Mouse (Mus musculus): Measurements from ENCODE around the gene Etv2. TPM values are rescaled to one million over a fixed set of nuclear protein-coding genes. Genes with fewer than 3 reads are reported as not detected.

Etv2 gene
- polyA plus RNA-seq, 1 experiment, result not detected

- H3K27ac ChIP-seq (ENCODE audit: insufficient read depth, low read depth, low read length), result no peak overlapping the region
- WGBS, result 59% methylated on average over 4 of the region's 4 CpGs
- H3K4me1 ChIP-seq (ENCODE audit: control insufficient read depth, insufficient read depth, low read length), result peaks cover 4% of the 10 kb centered on the region
- H3K4me3 ChIP-seq (ENCODE audit: insufficient read depth, low read depth, low read length), result no peak overlapping the region
- TF ChIP-seq POLR2A (IDR thresholded peaks at IDR 0.05; ENCODE audit: insufficient read depth, low read depth, low read length) (no peak), CTCF (IDR thresholded peaks at IDR 0.05; ENCODE audit: insufficient read depth, low read depth, low read length) (no peak)
Measured at GRCm38 (mm10) chr7:30594510-30595024, 41.1 kb downstream of the Etv2 start.

GRCm38 (mm10) chr7:30593579-30594509 is 41.8 kb downstream of the Etv2 start:
- WGBS, result 74% methylated on average over 10 of the region's 10 CpGs
- Histone ChIP-seq H3K27ac (ENCODE audit: insufficient read depth, low read depth, low read length) (no peak overlapping the region), H3K4me1 (ENCODE audit: control insufficient read depth, insufficient read depth, low read length) (peaks cover 5% of the 10 kb centered on the region), H3K4me3 (ENCODE audit: insufficient read depth, low read depth, low read length) (no peak overlapping the region)
- TF ChIP-seq CTCF (IDR thresholded peaks at IDR 0.05; ENCODE audit: insufficient read depth, low read depth, low read length) (no peak), POLR2A (IDR thresholded peaks at IDR 0.05; ENCODE audit: insufficient read depth, low read depth, low read length) (no peak)

GRCm38 (mm10) chr7:30592772-30593423 is 42.8 kb downstream of the Etv2 start:
- Histone ChIP-seq H3K27ac (ENCODE audit: insufficient read depth, low read depth, low read length) (no peak overlapping the region), H3K4me1 (ENCODE audit: control insufficient read depth, insufficient read depth, low read length) (peaks cover 5% of the 10 kb centered on the region), H3K4me3 (ENCODE audit: insufficient read depth, low read depth, low read length) (no peak overlapping the region)
- WGBS, result 69% methylated on average over 5 of the region's 5 CpGs
- TF ChIP-seq CTCF (IDR thresholded peaks at IDR 0.05; ENCODE audit: insufficient read depth, low read depth, low read length) (no peak), POLR2A (IDR thresholded peaks at IDR 0.05; ENCODE audit: insufficient read depth, low read depth, low read length) (no peak)

- TF ChIP-seq POLR2A (IDR thresholded peaks at IDR 0.05; ENCODE audit: insufficient read depth, low read depth, low read length) (no peak), CTCF (IDR thresholded peaks at IDR 0.05; ENCODE audit: insufficient read depth, low read depth, low read length) (no peak)
- Histone ChIP-seq H3K4me1 (ENCODE audit: control insufficient read depth, insufficient read depth, low read length) (peaks cover 11% of the 10 kb centered on the region), H3K4me3 (ENCODE audit: insufficient read depth, low read depth, low read length) (no peak overlapping the region), H3K27ac (ENCODE audit: insufficient read depth, low read depth, low read length) (no peak overlapping the region)
- 40% methylated on average over 4 of the region's 4 CpGs for WGBS
Measured at GRCm38 (mm10) chr7:30591605-30591951, 44.1 kb downstream of the Etv2 start.

- Histone ChIP-seq H3K4me1 (ENCODE audit: control insufficient read depth, insufficient read depth, low read length) (peaks cover 16% of the 10 kb centered on the region), H3K27ac (ENCODE audit: insufficient read depth, low read depth, low read length) (no peak overlapping the region), H3K4me3 (ENCODE audit: insufficient read depth, low read depth, low read length) (no peak overlapping the region)
- no peak for TF ChIP-seq CTCF (IDR thresholded peaks at IDR 0.05; ENCODE audit: insufficient read depth, low read depth, low read length)
- WGBS, result 87% methylated on average over 9 of the region's 9 CpGs
Measured at GRCm38 (mm10) chr7:30590927-30591604, 44.6 kb downstream of the Etv2 start.

- WGBS, result 26% methylated on average over 40 of the region's 40 CpGs
- peak overlapping the region; percentile 85 for H3K4me3 ChIP-seq (ENCODE audit: insufficient read depth, low read depth, low read length)
- H3K27ac ChIP-seq (ENCODE audit: insufficient read depth, low read depth, low read length), result peak overlapping the region; percentile 43
- TF ChIP-seq CTCF (IDR thresholded peaks at IDR 0.05; ENCODE audit: insufficient read depth, low read depth, low read length), result peak; percentile 87
- no peak for TF ChIP-seq POLR2A (IDR thresholded peaks at IDR 0.05; ENCODE audit: insufficient read depth, low read depth, low read length)
- peaks cover 19% of the 10 kb centered on the region for H3K4me1 ChIP-seq (ENCODE audit: control insufficient read depth, insufficient read depth, low read length)
Measured at GRCm38 (mm10) chr7:30589435-30590301, 46.0 kb downstream of the Etv2 start.

- Histone ChIP-seq H3K4me1 (ENCODE audit: control insufficient read depth, insufficient read depth, low read length) (peaks cover 19% of the 10 kb centered on the region), H3K4me3 (ENCODE audit: insufficient read depth, low read depth, low read length) (peak within 1 kb of the TSS; percentile 85), H3K27ac (ENCODE audit: insufficient read depth, low read depth, low read length) (peak within 1 kb of the TSS; percentile 43)
- TF ChIP-seq POLR2A (IDR thresholded peaks at IDR 0.05; ENCODE audit: insufficient read depth, low read depth, low read length), result no peak
- no peak for TF ChIP-seq CTCF (IDR thresholded peaks at IDR 0.05; ENCODE audit: insufficient read depth, low read depth, low read length)
- WGBS, result under 1% methylated on average over 63 of the region's 68 CpGs
Measured at GRCm38 (mm10) chr7:30588676-30589434, 46.8 kb downstream of the Etv2 start, which contains the start of gene Kmt2b. Gene Kmt2b, minus strand, starts transcription at chr7:30588726.

All from olfactory bulb, adult 2 months (tissue).